Mouse (Mus musculus) hindbrain, embryonic 16.5 days (tissue): ENCODE results near the gene Samd10. TPM values are rescaled to one million over a fixed set of nuclear protein-coding genes. Genes with fewer than 3 reads are reported as not detected.
A peak's percentile ranks its signal among the peaks of the same experiment; 100 is the strongest.

Experiments
- ATAC-seq: fragments of 200-750 bp; cut with Nextera tagmentation; 2 replicates; pipeline ENCODE4 v1.8.0; 2017; ENCODE audit warnings: moderate TSS enrichment, moderate library complexity
- H3K27ac ChIP-seq: fragments of 300-500 bp; sonication (generic); 2 replicates; pipeline ENCODE4 v1.5.1; 2014; ENCODE audit warnings: low read depth, mild to moderate bottlenecking, control low read depth, low read length, moderate library complexity
- H3K27me3 ChIP-seq: fragments of 300-500 bp; sonication (generic); replicated peaks from 2 replicates; pipeline ENCODE4 v1.6.1; 2014; ENCODE audit warnings: low read length; ENCODE audit not compliant: control insufficient read depth, insufficient read depth
- H3K36me3 ChIP-seq: fragments of 300-500 bp; sonication (generic); 2 replicates; pipeline ENCODE4 v1.6.1; 2014; ENCODE audit warnings: mild to moderate bottlenecking, low read length, moderate library complexity, mixed read lengths; ENCODE audit not compliant: control insufficient read depth, insufficient read depth
- H3K4me1 ChIP-seq: fragments of 300-500 bp; sonication (generic); 2 replicates; pipeline ENCODE4 v1.6.1; 2014; ENCODE audit warnings: low read depth, low read length; ENCODE audit not compliant: control insufficient read depth, insufficient read depth
- H3K4me2 ChIP-seq: fragments of 300-500 bp; sonication (generic); 2 replicates; pipeline ENCODE4 v1.6.1; 2014; ENCODE audit warnings: mild to moderate bottlenecking, low read length, control low read depth, moderate library complexity
- H3K4me3 ChIP-seq: fragments of 300-500 bp; sonication (generic); 2 replicates; pipeline ENCODE4 v1.5.1; 2014; ENCODE audit warnings: mild to moderate bottlenecking, low read length, control low read depth, moderate library complexity
- H3K9ac ChIP-seq: fragments of 300-500 bp; sonication (generic); 2 replicates; pipeline ENCODE4 v1.6.1; 2014; ENCODE audit warnings: low read depth, mild to moderate bottlenecking, control low read depth, low read length, moderate library complexity
- H3K9me3 ChIP-seq: fragments of 300-500 bp; sonication (generic); 2 replicates; pipeline ENCODE4 v1.6.1; 2014; ENCODE audit warnings: mild to moderate bottlenecking, low read length, moderate library complexity; ENCODE audit not compliant: control insufficient read depth
- WGBS: fragments of 180-500 bp; shearing (Covaris S2); extraction: QIAGEN DNeasy Blood & Tissue Kit; methylation state at CpG from one replicate; pipeline ENCODE4 v1.1.7; 2014; 5-methylcytosine and 5-hydroxymethylcytosine counted together
- polyA plus RNA-seq: library from polyadenylated mRNA; unstranded; fragments of >200 nt; fragmentation: Nextera tagmentation; extraction: Ambion mirVana; gene quantifications from 2 replicates; pipeline ENCODE4 v1.2.1, GENCODE M21; 2015

The Samd10 gene
- polyA plus RNA-seq, result 192 and 201 TPM in 2 replicates

DNA sequence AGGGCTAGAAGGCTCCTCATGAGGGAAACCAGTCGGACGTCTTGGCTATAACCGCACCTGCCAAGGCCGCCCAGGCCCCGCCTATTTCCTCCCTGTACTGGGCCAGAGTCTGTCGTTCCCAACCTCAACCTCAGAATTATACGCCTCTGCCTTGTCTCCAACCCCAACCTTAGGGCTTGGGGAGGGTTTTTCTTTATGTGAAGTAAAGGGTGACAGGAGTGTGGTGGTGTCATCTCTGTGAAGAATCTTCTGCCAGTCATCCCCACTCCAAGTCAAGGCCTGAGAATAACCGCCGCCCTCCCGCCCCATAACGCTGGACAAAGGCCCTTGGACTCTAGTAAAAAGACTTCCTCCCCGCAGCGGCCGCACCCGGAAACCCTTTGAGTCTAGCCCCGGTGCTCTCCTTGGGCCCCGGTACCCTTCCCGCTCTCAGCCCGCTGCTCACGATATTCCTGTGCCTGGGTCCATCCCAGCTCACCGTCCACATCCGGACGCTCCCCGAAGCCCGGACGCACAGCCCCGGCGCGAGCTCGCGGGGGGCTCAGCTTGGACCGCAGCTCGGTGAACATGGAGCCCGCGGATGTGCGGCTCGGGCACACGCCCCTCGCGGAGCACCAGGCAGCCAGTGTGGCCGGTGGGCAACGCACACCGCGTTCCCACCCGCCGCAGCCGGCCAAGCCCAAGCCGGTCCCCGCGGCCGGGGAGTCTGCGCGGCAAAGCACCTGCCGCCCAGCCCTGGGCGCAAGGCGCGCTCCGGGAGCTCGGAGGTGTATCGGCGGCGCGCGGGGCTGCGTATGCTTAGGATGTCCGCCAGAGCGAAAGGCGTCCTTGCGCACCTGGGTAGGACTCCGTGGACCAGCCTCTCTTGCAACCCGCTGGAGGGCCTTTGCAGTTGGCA lies at the start of gene Samd10:
Gene Samd10, minus strand, starts transcription at position 759 of the 898 bp plus-strand sequence.
- peak within 1 kb of the TSS; percentile 79 for H3K4me3 ChIP-seq
- H3K9me3 ChIP-seq, result no peaks in the 10 kb centered on the region
- H3K36me3 ChIP-seq, result peaks cover 3% of the 10 kb centered on the region; the same call in 1 of the 2 replicates
- no peaks in the 10 kb centered on the region for H3K27me3 ChIP-seq
- peak within 1 kb of the TSS; percentile 92 for H3K4me2 ChIP-seq
- H3K9ac ChIP-seq, result peak within 1 kb of the TSS; percentile 94
- H3K4me1 ChIP-seq, result peaks cover 33% of the 10 kb centered on the region
- H3K27ac ChIP-seq, result peak within 1 kb of the TSS; percentile 94
- peak; percentile 45 for ATAC-seq
- WGBS, result 2% methylated on average over 71 of the region's 71 CpGs

DNA sequence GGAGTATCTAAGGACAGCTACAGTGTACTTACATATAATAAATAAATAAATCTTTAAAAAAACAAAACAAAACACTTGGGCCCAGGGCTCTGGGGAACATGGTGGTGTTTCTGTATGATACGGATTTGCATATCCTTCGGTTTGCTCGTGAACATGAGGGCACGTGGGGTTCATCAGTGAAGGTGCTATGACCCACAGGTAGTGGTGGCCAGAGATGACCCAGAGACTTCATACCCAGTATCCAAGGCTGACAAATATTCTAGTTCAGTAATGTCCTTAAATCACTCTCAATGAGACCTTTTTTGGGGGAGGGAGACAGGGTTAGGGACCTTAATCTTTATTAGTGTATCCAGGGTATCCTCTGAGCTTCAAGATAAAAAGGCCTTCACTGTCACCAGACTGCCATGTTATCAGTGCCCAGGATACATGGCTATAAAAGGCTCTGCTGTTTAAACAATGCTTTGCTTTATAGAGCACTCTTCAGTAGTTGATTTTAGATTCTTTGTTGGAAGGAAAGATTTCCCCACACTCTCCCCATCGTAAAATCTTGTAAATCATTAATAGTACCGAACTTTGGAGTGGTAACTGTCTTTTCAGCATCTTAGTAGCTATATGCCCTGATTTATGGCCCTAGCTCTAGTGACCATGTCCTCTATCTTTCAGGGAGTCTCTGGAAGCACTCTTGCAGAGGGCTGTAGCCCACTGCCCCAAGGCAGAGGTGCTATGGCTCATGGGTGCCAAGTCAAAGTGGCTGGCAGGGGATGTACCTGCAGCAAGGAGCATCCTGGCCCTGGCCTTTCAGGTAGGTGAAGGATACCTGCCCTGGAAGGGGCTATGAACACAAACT lies 47.8 kb upstream of the Samd10 start:
- peaks cover 33% of the 10 kb centered on the region for H3K36me3 ChIP-seq
- H3K4me1 ChIP-seq, result no peaks in the 10 kb centered on the region
- ATAC-seq, result no peak
- no peak overlapping the region for H3K4me3 ChIP-seq
- no peaks in the 10 kb centered on the region for H3K9me3 ChIP-seq
- H3K27me3 ChIP-seq, result no peaks in the 10 kb centered on the region
- no peak overlapping the region for H3K27ac ChIP-seq
- H3K9ac ChIP-seq, result no peak overlapping the region
- WGBS, result 93% methylated on average over 6 of the region's 6 CpGs
- no peak overlapping the region for H3K4me2 ChIP-seq

DNA sequence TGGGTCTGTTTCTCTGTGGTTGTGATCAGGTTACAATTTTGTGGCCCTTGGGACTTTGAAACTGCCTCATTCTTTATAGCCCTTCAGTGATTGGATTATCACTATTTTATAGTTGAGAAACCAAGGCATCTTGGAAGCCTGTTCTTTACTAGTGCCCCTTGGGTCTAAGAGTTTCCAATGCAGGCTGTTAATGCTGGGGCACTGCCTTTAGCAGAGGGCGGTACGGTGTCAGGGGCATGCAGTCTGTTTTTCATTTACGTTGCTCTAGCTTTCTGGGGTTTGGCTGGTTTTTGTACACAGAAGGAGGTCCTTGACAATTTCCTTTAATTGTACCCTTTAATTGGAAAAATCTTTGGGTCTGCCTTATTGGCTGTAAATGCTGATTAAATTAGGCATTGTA lies 46.7 kb upstream of the Samd10 start:
- H3K9me3 ChIP-seq, result no peaks in the 10 kb centered on the region
- no peak overlapping the region for H3K27ac ChIP-seq
- ATAC-seq, result no peak
- no peaks in the 10 kb centered on the region for H3K4me1 ChIP-seq
- no peaks in the 10 kb centered on the region for H3K27me3 ChIP-seq
- H3K9ac ChIP-seq, result no peak overlapping the region
- 79% methylated on average over 3 of the region's 3 CpGs for WGBS
- no peak overlapping the region for H3K4me2 ChIP-seq
- H3K4me3 ChIP-seq, result no peak overlapping the region
- H3K36me3 ChIP-seq, result peaks cover 36% of the 10 kb centered on the region

DNA sequence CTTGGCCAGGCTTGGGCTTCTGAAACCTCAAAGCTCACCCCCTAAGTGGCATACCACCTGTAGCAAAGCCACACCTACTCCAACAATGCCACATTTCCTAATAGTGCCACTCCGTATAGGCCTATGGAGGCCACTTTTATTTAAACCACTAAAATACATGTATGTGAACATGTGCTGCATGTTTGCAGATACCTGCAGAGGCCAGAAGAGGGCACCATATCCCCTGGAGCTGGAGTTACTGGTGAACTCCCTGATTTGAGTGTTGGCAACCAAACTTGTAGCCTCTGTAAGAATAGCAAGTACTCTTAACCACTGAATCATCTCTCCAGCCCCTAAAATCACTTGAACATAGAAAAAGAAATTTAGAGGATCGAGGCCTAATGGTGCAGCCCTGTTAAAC lies 45.3 kb upstream of the Samd10 start:
- no peak overlapping the region for H3K4me3 ChIP-seq
- H3K9me3 ChIP-seq, result no peaks in the 10 kb centered on the region
- H3K4me1 ChIP-seq, result no peaks in the 10 kb centered on the region
- no peak overlapping the region for H3K27ac ChIP-seq
- 91% methylated on average over 2 of the region's 2 CpGs for WGBS
- ATAC-seq, result no peak
- no peak overlapping the region for H3K9ac ChIP-seq
- no peak overlapping the region for H3K4me2 ChIP-seq
- no peaks in the 10 kb centered on the region for H3K27me3 ChIP-seq
- peaks cover 30% of the 10 kb centered on the region for H3K36me3 ChIP-seq

DNA sequence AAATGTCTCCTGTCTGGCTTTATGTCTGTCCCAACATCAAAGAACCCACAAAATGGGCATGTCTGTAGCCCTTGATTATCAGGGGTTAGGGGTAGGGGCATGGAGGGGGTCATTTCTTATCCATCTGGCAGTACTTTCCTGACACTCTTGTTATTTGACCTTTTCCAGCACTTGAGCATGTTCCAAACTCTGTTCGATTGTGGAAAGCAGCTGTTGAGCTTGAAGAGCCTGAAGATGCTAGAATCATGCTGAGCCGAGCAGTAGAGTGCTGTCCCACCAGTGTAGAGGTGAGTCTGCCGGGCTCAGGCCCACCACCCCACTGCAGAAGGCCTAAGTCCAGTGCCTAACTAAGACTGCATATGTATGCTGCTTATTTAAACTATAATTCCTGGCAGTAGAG lies 36.9 kb upstream of the Samd10 start:
- no peak overlapping the region for H3K27ac ChIP-seq
- H3K4me3 ChIP-seq, result no peak overlapping the region
- no peaks in the 10 kb centered on the region for H3K27me3 ChIP-seq
- peaks cover 42% of the 10 kb centered on the region for H3K36me3 ChIP-seq
- no peak overlapping the region for H3K4me2 ChIP-seq
- H3K4me1 ChIP-seq, result no peaks in the 10 kb centered on the region
- no peak for ATAC-seq
- WGBS, result 91% methylated on average over 3 of the region's 3 CpGs
- H3K9me3 ChIP-seq, result no peaks in the 10 kb centered on the region
- H3K9ac ChIP-seq, result no peak overlapping the region

DNA sequence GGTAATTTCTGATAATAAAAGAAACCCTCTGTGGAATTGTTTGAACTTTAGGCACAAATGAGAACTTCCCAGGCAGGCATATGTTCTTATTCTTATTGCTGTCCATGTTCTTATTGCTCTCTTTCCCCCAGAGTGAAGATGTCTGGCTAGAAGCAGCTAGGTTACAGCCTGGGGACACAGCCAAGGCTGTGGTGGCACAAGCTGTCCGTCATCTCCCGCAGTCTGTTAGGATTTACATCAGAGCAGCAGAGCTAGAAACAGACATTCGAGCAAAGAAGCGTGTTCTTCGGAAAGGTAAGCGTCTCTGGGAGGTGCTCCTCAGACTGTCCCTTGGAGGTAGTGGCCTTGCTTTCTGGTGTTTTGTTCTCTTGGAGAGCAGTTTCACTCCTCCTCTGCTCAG lies 33.6 kb upstream of the Samd10 start:
- Histone ChIP-seq H3K9me3 (no peaks in the 10 kb centered on the region), H3K4me3 (no peak overlapping the region), H3K36me3 (peaks cover 30% of the 10 kb centered on the region), H3K4me1 (no peaks in the 10 kb centered on the region), H3K27ac (no peak overlapping the region), H3K27me3 (no peaks in the 10 kb centered on the region), H3K9ac (no peak overlapping the region), H3K4me2 (no peak overlapping the region)
- 97% methylated on average over 6 of the region's 6 CpGs for WGBS
- no peak for ATAC-seq

DNA sequence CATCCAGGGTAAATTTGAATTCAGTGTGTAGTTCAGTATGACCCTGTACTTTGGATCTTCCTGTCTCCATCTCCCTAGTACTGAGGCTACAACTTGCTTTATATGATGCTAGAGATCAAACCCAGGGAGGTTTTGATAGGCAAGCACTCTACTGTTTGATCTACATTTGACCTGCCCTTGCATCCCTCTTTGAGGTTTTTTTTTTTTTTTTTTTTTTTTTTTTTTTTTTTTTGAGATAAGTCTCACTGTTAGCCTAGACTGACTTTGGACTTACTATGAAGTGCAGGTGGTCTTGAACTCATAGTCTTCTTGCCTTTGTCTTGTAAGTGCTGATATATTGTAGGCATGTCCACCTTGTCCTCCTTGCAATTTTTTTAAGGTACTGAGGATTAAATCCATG lies 29.5 kb upstream of the Samd10 start:
- Histone ChIP-seq H3K9me3 (no peaks in the 10 kb centered on the region), H3K9ac (no peak overlapping the region), H3K27me3 (no peaks in the 10 kb centered on the region), H3K36me3 (peaks cover 12% of the 10 kb centered on the region), H3K4me1 (no peaks in the 10 kb centered on the region), H3K4me3 (no peak overlapping the region), H3K4me2 (no peak overlapping the region), H3K27ac (no peak overlapping the region)
- ATAC-seq, result no peak

DNA sequence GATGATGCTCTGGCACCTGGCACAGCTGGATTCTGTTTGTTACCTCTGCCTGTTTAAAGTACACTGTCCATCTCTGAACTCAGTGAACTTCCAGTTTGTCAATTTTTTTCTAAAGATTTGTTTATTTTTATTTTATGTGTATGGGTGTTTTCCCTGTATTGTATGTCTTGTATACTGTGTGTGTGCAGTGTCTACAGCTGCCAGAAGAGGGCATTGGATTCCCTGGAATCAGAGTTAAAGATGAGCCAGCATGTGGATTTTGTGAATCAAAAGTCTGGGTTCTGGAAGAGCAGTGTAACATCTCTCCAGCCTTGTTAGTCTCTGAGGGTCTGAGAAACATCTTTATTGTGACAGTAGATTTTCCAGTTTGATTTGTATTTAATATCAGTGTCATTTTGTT lies 24.4 kb upstream of the Samd10 start:
- no peaks in the 10 kb centered on the region for H3K27me3 ChIP-seq
- no peaks in the 10 kb centered on the region for H3K9me3 ChIP-seq
- no peak overlapping the region for H3K4me2 ChIP-seq
- peaks cover 27% of the 10 kb centered on the region for H3K36me3 ChIP-seq
- H3K4me3 ChIP-seq, result no peak overlapping the region
- H3K4me1 ChIP-seq, result no peaks in the 10 kb centered on the region
- H3K27ac ChIP-seq, result no peak overlapping the region
- ATAC-seq, result no peak
- H3K9ac ChIP-seq, result no peak overlapping the region

DNA sequence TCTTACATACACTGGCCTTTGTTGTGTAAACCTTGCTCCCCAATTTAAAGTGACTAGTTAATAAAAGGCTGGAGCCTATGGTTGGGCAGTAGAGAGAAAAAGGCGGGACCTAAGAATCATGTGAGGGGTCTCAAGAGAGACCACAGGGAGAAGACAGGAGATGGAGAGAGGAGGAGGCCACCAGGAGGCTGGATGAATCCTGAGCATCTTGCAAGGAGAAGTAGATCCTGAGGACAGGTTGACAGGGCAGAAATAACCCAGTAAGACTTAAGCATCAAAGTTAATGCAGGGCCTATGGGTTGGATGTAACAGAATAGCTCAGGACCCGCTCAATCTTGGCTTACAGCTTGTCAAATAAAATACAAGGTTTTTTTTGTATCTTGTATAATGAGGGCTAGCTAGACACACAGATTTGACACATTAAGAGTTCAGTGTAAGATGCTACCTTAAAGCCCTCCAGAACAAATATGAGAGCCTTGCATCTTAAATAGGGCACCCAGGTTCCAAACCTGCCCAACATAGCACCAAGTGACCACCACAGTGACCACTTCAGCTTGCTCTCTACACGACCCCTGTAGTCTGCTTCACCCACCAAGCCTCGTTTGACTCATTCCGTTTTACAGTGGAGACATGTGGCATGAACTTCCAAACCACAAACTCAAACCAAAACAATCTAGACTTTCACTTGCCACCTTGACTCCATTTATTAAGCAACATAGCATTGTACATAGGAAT lies 19.9 kb upstream of the Samd10 start:
- H3K9ac ChIP-seq, result no peak overlapping the region
- H3K4me1 ChIP-seq, result no peaks in the 10 kb centered on the region
- WGBS, result 89% methylated on average over 5 of the region's 5 CpGs
- no peak for ATAC-seq
- no peak overlapping the region for H3K4me2 ChIP-seq
- H3K27ac ChIP-seq, result no peak overlapping the region
- peaks cover 34% of the 10 kb centered on the region for H3K36me3 ChIP-seq
- H3K27me3 ChIP-seq, result no peaks in the 10 kb centered on the region
- no peaks in the 10 kb centered on the region for H3K9me3 ChIP-seq
- no peak overlapping the region for H3K4me3 ChIP-seq
